Mouse (Mus musculus): Measurements from ENCODE around the gene Nfyb. TPM values are rescaled to one million over a fixed set of nuclear protein-coding genes. Genes with fewer than 3 reads are reported as not detected.

Nfyb gene
- polyA plus RNA-seq, 1 experiment from 2014 or later, result 47.6 TPM

- H3K4me2 ChIP-seq, result no peak overlapping the region
- 88% methylated on average over 15 of the region's 15 CpGs for WGBS
- H3K27me3 ChIP-seq (replicated peaks; ENCODE audit: control insufficient read depth, insufficient read depth, low read length), result no peaks in the 10 kb centered on the region
- H3K36me3 ChIP-seq (ENCODE audit: control insufficient read depth, insufficient read depth, low read length), result peaks cover 41% of the 10 kb centered on the region
- H3K9ac ChIP-seq (ENCODE audit: low read depth, low read length), result no peak overlapping the region
- no peak overlapping the region for H3K27ac ChIP-seq (ENCODE audit: low read depth, low read length)
- no peaks in the 10 kb centered on the region for H3K9me3 ChIP-seq (ENCODE audit: control insufficient read depth, low read length)
- no peak for ATAC-seq (replicated peaks; ENCODE audit: low FRiP score)
- DNase-seq (ENCODE audit: low spot score), result no peak
- no peaks in the 10 kb centered on the region for H3K4me1 ChIP-seq (replicated peaks; ENCODE audit: control insufficient read depth, insufficient read depth, low read length)
- H3K4me3 ChIP-seq (ENCODE audit: low read depth, low read length), result no peak overlapping the region
Observed at GRCm38 (mm10) chr10:82746988-82747850, 16.7 kb downstream of the Nfyb start.

DNA sequence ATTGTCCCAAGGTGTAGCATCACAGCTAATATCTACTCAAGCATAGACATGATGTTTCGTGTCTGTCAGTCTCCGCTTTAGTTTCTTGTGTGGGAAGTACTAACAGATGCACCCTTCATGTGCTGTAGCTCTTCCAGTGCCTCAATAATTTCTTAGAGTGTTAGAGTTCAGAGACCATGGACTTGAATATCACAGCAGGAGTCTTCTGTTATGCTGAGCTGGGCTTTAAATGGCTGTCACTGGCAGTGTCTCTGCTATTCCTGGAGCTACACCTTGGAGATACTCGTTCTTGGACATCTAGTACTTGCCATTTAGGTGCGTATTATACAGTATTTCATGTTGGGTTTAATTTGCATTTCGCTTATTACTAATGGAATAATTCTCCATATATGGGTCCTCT lies 18.6 kb downstream of the Nfyb start:
- ATAC-seq (replicated peaks; ENCODE audit: low FRiP score), result no peak
- 92% methylated on average over 5 of the region's 5 CpGs for WGBS
- Histone ChIP-seq H3K9me3 (ENCODE audit: control insufficient read depth, low read length) (no peaks in the 10 kb centered on the region), H3K4me2 (no peak overlapping the region), H3K36me3 (ENCODE audit: control insufficient read depth, insufficient read depth, low read length) (peaks cover 28% of the 10 kb centered on the region), H3K9ac (ENCODE audit: low read depth, low read length) (no peak overlapping the region), H3K27ac (ENCODE audit: low read depth, low read length) (no peak overlapping the region), H3K4me3 (ENCODE audit: low read depth, low read length) (no peak overlapping the region), H3K4me1 (replicated peaks; ENCODE audit: control insufficient read depth, insufficient read depth, low read length) (no peaks in the 10 kb centered on the region), H3K27me3 (replicated peaks; ENCODE audit: control insufficient read depth, insufficient read depth, low read length) (no peaks in the 10 kb centered on the region)
- no peak for DNase-seq (ENCODE audit: low spot score)

- no peak for ATAC-seq (replicated peaks; ENCODE audit: low FRiP score)
- Histone ChIP-seq H3K27ac (ENCODE audit: low read depth, low read length) (no peak overlapping the region), H3K9me3 (ENCODE audit: control insufficient read depth, low read length) (no peaks in the 10 kb centered on the region), H3K27me3 (replicated peaks; ENCODE audit: control insufficient read depth, insufficient read depth, low read length) (no peaks in the 10 kb centered on the region), H3K36me3 (ENCODE audit: control insufficient read depth, insufficient read depth, low read length) (peaks cover 25% of the 10 kb centered on the region), H3K9ac (ENCODE audit: low read depth, low read length) (no peak overlapping the region), H3K4me2 (no peak overlapping the region), H3K4me1 (replicated peaks; ENCODE audit: control insufficient read depth, insufficient read depth, low read length) (no peaks in the 10 kb centered on the region), H3K4me3 (ENCODE audit: low read depth, low read length) (no peak overlapping the region)
- WGBS, result 86% methylated on average over 6 of the region's 6 CpGs
- no peak for DNase-seq (ENCODE audit: low spot score)
Observed at GRCm38 (mm10) chr10:82744296-82744695, 19.6 kb downstream of the Nfyb start.

DNA sequence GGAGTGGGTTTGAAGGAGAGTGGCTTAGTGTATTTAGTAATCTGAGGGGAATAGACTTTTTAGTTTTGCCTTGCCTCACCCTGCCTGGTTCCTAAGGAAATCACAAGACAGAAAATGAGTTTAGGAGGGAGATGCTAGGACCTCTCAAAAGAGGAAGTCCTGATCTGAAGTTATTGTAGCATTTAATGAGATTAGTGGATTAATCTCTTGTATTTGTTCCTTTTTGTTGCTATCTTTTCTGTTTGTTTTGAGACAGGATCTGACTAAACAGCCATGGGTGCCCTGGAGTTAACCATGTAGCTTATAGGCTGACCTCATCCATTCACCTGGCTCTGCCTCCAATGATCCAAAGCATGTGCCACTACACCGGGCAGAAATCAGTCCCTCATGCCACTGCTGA lies 21.4 kb downstream of the Nfyb start:
- no peak for DNase-seq (ENCODE audit: low spot score)
- 74% methylated on average over 1 of the region's 1 CpGs for WGBS
- no peak overlapping the region for H3K4me3 ChIP-seq (ENCODE audit: low read depth, low read length)
- no peak overlapping the region for H3K27ac ChIP-seq (ENCODE audit: low read depth, low read length)
- no peaks in the 10 kb centered on the region for H3K9me3 ChIP-seq (ENCODE audit: control insufficient read depth, low read length)
- no peak for ATAC-seq (replicated peaks; ENCODE audit: low FRiP score)
- H3K4me1 ChIP-seq (replicated peaks; ENCODE audit: control insufficient read depth, insufficient read depth, low read length), result no peaks in the 10 kb centered on the region
- H3K27me3 ChIP-seq (replicated peaks; ENCODE audit: control insufficient read depth, insufficient read depth, low read length), result no peaks in the 10 kb centered on the region
- H3K4me2 ChIP-seq, result no peak overlapping the region
- H3K36me3 ChIP-seq (ENCODE audit: control insufficient read depth, insufficient read depth, low read length), result peaks cover 17% of the 10 kb centered on the region
- no peak overlapping the region for H3K9ac ChIP-seq (ENCODE audit: low read depth, low read length)

DNA sequence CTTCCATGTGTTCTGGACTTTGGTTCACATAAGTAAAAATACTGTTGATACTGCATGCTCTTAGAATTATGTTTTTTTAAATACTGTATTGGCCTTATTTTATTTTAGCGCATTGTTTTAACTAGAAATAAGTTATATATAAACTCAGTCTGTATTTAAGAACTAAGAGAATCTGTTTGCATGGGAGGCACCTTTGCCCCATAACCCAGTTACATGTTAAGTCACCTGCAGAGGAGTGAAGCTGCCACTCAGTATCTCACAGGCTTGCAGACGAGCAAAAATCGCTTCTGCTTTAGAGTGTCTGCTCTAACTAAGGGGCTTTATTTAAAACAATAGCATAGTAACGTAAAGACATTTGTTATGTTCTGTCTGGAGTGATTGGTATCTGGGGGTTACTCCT lies 22.1 kb downstream of the Nfyb start:
- Histone ChIP-seq H3K27me3 (replicated peaks; ENCODE audit: control insufficient read depth, insufficient read depth, low read length) (no peaks in the 10 kb centered on the region), H3K4me2 (no peak overlapping the region), H3K9me3 (ENCODE audit: control insufficient read depth, low read length) (no peaks in the 10 kb centered on the region), H3K9ac (ENCODE audit: low read depth, low read length) (no peak overlapping the region), H3K27ac (ENCODE audit: low read depth, low read length) (no peak overlapping the region), H3K4me3 (ENCODE audit: low read depth, low read length) (no peak overlapping the region), H3K4me1 (replicated peaks; ENCODE audit: control insufficient read depth, insufficient read depth, low read length) (no peaks in the 10 kb centered on the region), H3K36me3 (ENCODE audit: control insufficient read depth, insufficient read depth, low read length) (peaks cover 12% of the 10 kb centered on the region)
- WGBS, result 91% methylated on average over 4 of the region's 4 CpGs
- no peak for DNase-seq (ENCODE audit: low spot score)
- ATAC-seq (replicated peaks; ENCODE audit: low FRiP score), result no peak

DNA sequence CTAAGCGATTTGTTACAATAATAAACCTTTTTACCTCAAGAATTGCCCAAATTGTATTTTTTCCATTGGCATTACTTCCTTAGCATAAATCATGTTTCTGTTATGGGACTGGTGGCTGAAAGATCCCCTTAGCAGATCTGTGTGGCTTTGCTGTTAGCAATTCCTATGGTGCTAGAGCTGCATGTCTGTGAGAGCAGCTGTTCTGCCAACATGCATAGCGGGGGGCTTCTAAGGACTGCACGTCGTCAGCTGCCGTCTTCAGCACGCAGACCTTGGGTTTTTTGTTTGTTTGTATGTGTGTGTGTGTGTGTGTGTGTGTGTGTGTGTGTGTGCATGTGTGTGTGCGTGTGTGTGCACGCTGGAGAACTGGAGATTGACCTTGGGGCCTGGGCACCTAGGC lies 22.6 kb downstream of the Nfyb start:
- no peak overlapping the region for H3K27ac ChIP-seq (ENCODE audit: low read depth, low read length)
- no peaks in the 10 kb centered on the region for H3K27me3 ChIP-seq (replicated peaks; ENCODE audit: control insufficient read depth, insufficient read depth, low read length)
- H3K4me3 ChIP-seq (ENCODE audit: low read depth, low read length), result no peak overlapping the region
- DNase-seq (ENCODE audit: low spot score) (no peak), ATAC-seq (replicated peaks; ENCODE audit: low FRiP score) (no peak)
- peaks cover 9% of the 10 kb centered on the region for H3K36me3 ChIP-seq (ENCODE audit: control insufficient read depth, insufficient read depth, low read length)
- H3K4me2 ChIP-seq, result no peak overlapping the region
- 91% methylated on average over 8 of the region's 8 CpGs for WGBS
- H3K4me1 ChIP-seq (replicated peaks; ENCODE audit: control insufficient read depth, insufficient read depth, low read length), result no peaks in the 10 kb centered on the region
- no peak overlapping the region for H3K9ac ChIP-seq (ENCODE audit: low read depth, low read length)
- H3K9me3 ChIP-seq (ENCODE audit: control insufficient read depth, low read length), result no peaks in the 10 kb centered on the region

DNA sequence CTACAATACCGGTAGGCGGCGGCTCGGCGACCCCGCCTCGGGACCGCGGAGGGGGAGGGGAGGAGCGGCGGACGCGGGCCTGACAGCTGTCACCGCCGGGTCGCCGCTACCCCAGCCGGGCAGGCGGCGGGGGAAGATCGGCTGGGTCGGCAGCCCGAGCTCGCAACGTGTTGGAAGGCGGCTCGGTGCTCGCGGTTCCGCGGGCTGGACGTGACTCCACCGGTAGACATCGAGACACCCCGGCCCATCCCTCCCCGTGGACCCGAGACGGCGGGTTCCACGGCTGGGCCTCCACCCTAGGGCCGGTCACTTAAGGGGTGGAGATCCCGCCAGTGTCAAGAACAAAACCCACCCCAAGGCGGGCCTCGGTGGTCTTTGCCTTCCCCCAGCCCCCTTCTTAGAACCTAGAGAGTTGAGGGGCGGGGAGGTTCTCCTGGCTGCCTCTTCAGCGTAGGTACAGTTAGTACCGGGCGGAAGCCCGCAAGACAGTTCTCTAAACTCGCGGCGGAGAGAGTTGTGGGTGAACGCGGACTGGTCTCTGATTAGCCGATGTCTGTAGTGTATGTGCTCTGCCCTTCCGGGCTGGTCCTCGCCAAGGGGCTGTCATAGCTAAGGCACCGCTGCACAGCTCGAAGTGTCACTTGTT lies 64.5 kb downstream of the Nfyb start:
- ATAC-seq (replicated peaks; ENCODE audit: low FRiP score) (peak; percentile 71), DNase-seq (ENCODE audit: low spot score) (peak; percentile 63)
- whole genome bisulfite sequencing, result under 1% methylated on average over 59 of the region's 59 CpGs

DNA sequence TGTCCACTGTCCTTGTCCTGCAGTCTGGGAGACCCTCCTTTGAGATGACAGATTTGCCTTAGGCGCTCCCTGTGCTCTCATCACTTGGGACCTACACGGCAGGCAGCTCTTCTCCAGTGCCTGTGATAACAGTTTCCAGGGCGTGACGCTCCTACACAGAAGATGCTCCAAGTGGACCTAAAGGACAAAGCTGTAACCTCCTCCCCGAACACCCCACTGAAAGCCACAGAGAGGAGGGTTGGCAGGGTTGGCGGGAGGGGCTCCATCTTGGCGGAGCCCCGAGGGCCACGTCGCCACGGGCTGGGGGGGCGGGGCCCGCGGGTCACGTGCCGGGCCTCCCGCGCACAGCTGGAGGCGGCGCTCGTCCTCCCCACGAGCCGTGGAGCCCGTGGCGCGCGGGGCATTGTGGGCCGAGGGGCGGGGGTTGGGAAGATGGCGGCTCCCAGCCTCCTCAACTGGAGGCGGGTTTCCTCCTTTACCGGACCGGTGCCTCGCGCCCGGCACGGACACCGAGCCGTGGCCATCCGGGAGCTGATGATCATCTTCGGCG lies 65.2 kb downstream of the Nfyb start:
- Histone ChIP-seq H3K4me1 (replicated peaks; ENCODE audit: control insufficient read depth, insufficient read depth, low read length) (peaks cover 25% of the 10 kb centered on the region), H3K27ac (ENCODE audit: low read depth, low read length) (peak overlapping the region; percentile 70; the same call in 1 of the 2 replicates), H3K27me3 (replicated peaks; ENCODE audit: control insufficient read depth, insufficient read depth, low read length) (no peaks in the 10 kb centered on the region), H3K9me3 (ENCODE audit: control insufficient read depth, low read length) (no peaks in the 10 kb centered on the region), H3K9ac (ENCODE audit: low read depth, low read length) (peak overlapping the region; percentile 87), H3K4me3 (ENCODE audit: low read depth, low read length) (peak overlapping the region; percentile 94), H3K36me3 (ENCODE audit: control insufficient read depth, insufficient read depth, low read length) (0 out of 2 replicates have a peak, but pooled peaks cover 2% of the 10 kb centered on the region), H3K4me2 (peak overlapping the region; percentile 84)
- 1% methylated on average over 42 of the region's 42 CpGs for WGBS
- DNase-seq (ENCODE audit: low spot score) (peak; percentile 90), ATAC-seq (replicated peaks; ENCODE audit: low FRiP score) (peak; percentile 89)

More for the DNA sequence above, 64.5 kb downstream of the Nfyb start:
- H3K9ac ChIP-seq (ENCODE audit: low read depth, low read length), result peak overlapping the region; percentile 87
- 0 out of 2 replicates have a peak, but pooled peaks cover 2% of the 10 kb centered on the region for H3K36me3 ChIP-seq (ENCODE audit: control insufficient read depth, insufficient read depth, low read length)
- peaks cover 25% of the 10 kb centered on the region for H3K4me1 ChIP-seq (replicated peaks; ENCODE audit: control insufficient read depth, insufficient read depth, low read length)
- no peaks in the 10 kb centered on the region for H3K27me3 ChIP-seq (replicated peaks; ENCODE audit: control insufficient read depth, insufficient read depth, low read length)
- peak overlapping the region; percentile 94 for H3K4me3 ChIP-seq (ENCODE audit: low read depth, low read length)
- H3K9me3 ChIP-seq (ENCODE audit: control insufficient read depth, low read length), result no peaks in the 10 kb centered on the region
- H3K4me2 ChIP-seq, result peak overlapping the region; percentile 84
- H3K27ac ChIP-seq (ENCODE audit: low read depth, low read length), result peak overlapping the region; percentile 70

All from liver, embryonic 11.5 days (tissue).